Mouse (Mus musculus) bone marrow, adult 2 months (tissue): ENCODE results near the gene Ubl3. TPM values are rescaled to one million over a fixed set of nuclear protein-coding genes. Genes with fewer than 3 reads are reported as not detected.

Experiments used
- H3K27ac ChIP-seq: fragments of 200-500 bp; 2 replicates; pipeline ENCODE4 v1.5.1; 2012; ENCODE audit warnings: low read depth, mild to moderate bottlenecking, control low read depth, inconsistent platforms, low read length; ENCODE audit not compliant: control insufficient read depth, poor library complexity, insufficient read depth
- H3K4me1 ChIP-seq: fragments of 200-500 bp; 2 replicates; pipeline ENCODE4 v1.6.1; 2011; ENCODE audit warnings: low read length; ENCODE audit not compliant: control insufficient read depth, insufficient read depth
- H3K4me3 ChIP-seq: fragments of 200-500 bp; replicated peaks from 2 replicates; pipeline ENCODE3; 2011; ENCODE audit warnings: mild to moderate bottlenecking, low read depth, low read length, control low read depth; ENCODE audit not compliant: control insufficient read depth
- CTCF ChIP-seq: fragments of 200-500 bp; IDR thresholded peaks from 2 replicates; pipeline ENCODE4 v1.5.1; 2011; ENCODE audit warnings: low read length, control low read depth; ENCODE audit not compliant: control insufficient read depth, insufficient read depth
- POLR2A ChIP-seq: fragments of 200-500 bp; IDR thresholded peaks from 2 replicates; pipeline ENCODE4 v1.6.1; 2011; ENCODE audit warnings: low read depth, mild to moderate bottlenecking, control low read depth, low read length, borderline replicate concordance; ENCODE audit not compliant: control insufficient read depth
- WGBS: fragments of 180-500 bp; shearing (Covaris S2); methylation state at CpG from one replicate; pipeline ENCODE4 v1.1.7; 2018; 5-methylcytosine and 5-hydroxymethylcytosine counted together
- polyA plus RNA-seq: library from polyadenylated mRNA; stranded (reverse); fragments of >200 nt; gene quantifications from 2 replicates; pipeline ENCODE4 v1.2.4, GENCODE M21; 2011; ENCODE audit warnings: low replicate concordance; ENCODE audit not compliant: missing spikeins, insufficient read depth, insufficient read length

Gene Ubl3
- polyA plus RNA-seq, 1 experiment: 31.1 TPM

GRCm38 (mm10) chr5:148548568-148548967, 4.0 kb downstream of the Ubl3 start:
- no peak overlapping the region for H3K4me3 ChIP-seq
- WGBS: 76% methylated on average over 9 of the region's 9 CpGs
- TF ChIP-seq CTCF: no peak
- no peak for TF ChIP-seq POLR2A
- peaks cover 1% of the 10 kb centered on the region; the same call in 1 of the 2 replicates for H3K4me1 ChIP-seq
- no peak overlapping the region for H3K27ac ChIP-seq

GRCm38 (mm10) chr5:148547870-148548456, 4.6 kb downstream of the Ubl3 start:
- TF ChIP-seq POLR2A (no peak), CTCF (no peak)
- WGBS: 31% methylated on average over 10 of the region's 10 CpGs
- Histone ChIP-seq H3K4me3 (no peak overlapping the region), H3K27ac (no peak overlapping the region), H3K4me1 (peaks cover 1% of the 10 kb centered on the region; the same call in 1 of the 2 replicates)

GRCm38 (mm10) chr5:148546970-148547369, 5.6 kb downstream of the Ubl3 start:
- Histone ChIP-seq H3K4me3 (no peak overlapping the region), H3K4me1 (peaks cover 4% of the 10 kb centered on the region), H3K27ac (no peak overlapping the region)
- no peak for TF ChIP-seq POLR2A
- TF ChIP-seq CTCF: no peak
- 56% methylated on average over 2 of the region's 2 CpGs for WGBS

- no peak overlapping the region for H3K4me3 ChIP-seq
- 79% methylated on average over 2 of the region's 2 CpGs for WGBS
- no peak overlapping the region for H3K27ac ChIP-seq
- TF ChIP-seq CTCF: no peak
- peaks cover 4% of the 10 kb centered on the region for H3K4me1 ChIP-seq
Measured at GRCm38 (mm10) chr5:148544733-148545132, 7.9 kb downstream of the Ubl3 start.

- H3K27ac ChIP-seq: no peak overlapping the region
- WGBS: 53% methylated on average over 2 of the region's 2 CpGs
- H3K4me1 ChIP-seq: peaks cover 3% of the 10 kb centered on the region
- H3K4me3 ChIP-seq: no peak overlapping the region
- no peak for TF ChIP-seq CTCF
- no peak for TF ChIP-seq POLR2A
Measured at GRCm38 (mm10) chr5:148542196-148542595, 10.4 kb downstream of the Ubl3 start.

GRCm38 (mm10) chr5:148535669-148536430, 16.7 kb downstream of the Ubl3 start:
- no peak for TF ChIP-seq POLR2A
- TF ChIP-seq CTCF: no peak
- H3K4me3 ChIP-seq: no peak overlapping the region
- 33% methylated on average over 4 of the region's 4 CpGs for WGBS
- H3K4me1 ChIP-seq: no peaks in the 10 kb centered on the region; the same call in 1 of the 2 replicates
- H3K27ac ChIP-seq: no peak overlapping the region

GRCm38 (mm10) chr5:148534644-148535043, 17.9 kb downstream of the Ubl3 start:
- Histone ChIP-seq H3K4me1 (no peaks in the 10 kb centered on the region), H3K4me3 (no peak overlapping the region), H3K27ac (no peak overlapping the region)
- WGBS: 72% methylated on average over 3 of the region's 3 CpGs
- no peak for TF ChIP-seq POLR2A
- no peak for TF ChIP-seq CTCF

- no peak overlapping the region for H3K27ac ChIP-seq
- no peaks in the 10 kb centered on the region for H3K4me1 ChIP-seq
- 71% methylated on average over 2 of the region's 2 CpGs for WGBS
- TF ChIP-seq POLR2A (no peak), CTCF (no peak)
- H3K4me3 ChIP-seq: no peak overlapping the region
Measured at GRCm38 (mm10) chr5:148533924-148534323, 18.7 kb downstream of the Ubl3 start.
